Mouse (Mus musculus): ENCODE measurements around the gene Tbxas1.
A peak's percentile ranks its signal among the peaks of the same experiment; 100 is the strongest.

Tbxas1 gene

DNA sequence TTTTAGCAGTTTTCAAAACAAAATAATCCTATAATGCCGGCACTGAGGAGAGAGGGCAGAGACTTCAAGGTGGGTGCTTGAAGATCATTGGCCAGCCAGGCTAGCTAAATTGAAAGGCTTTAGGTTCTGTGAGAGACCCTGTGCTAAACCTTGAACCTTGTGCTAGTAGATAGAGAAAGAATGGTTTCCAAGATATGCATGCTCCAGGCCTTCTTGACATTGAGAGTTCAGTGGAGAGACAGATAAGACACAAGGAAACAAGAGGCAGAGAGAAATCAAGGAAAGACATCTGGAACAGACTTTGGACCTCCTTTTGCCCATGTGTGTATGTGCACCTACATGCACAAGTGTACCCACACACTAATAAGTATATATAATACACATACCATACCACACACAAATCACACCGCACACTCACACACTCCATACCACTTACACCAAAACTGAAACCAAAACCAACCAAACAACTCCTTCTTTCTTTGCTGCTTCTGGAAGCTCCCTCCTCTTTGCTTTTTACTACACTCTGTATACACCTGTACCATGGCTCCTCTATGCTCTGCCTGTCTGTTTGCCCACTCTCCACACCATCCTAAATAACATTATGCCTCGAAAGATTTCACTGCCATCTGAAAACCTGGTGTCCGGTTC lies 25.4 kb downstream of the Tbxas1 start:
- DNase-seq = no peak

DNA sequence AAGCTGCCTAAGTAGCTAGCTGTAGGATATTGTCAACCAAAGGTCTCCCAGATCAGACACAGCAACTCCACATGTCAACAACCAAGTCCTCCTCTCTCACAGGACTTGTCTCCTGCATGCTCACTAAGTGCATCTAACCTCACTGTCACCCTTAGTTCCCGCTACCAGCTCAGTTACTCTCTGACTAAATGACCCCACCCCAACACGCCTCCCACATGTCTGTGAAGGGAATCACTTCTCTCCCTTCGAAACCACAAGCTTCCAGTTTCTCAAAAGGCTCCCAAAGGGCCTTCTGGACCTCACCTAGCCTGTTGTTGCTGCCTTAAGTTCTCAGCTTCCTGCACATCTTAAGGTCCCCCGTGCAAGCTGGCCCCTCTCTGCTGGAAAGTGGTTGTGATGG lies 25.9 kb downstream of the Tbxas1 start:
- DNase-seq = no peak

DNA sequence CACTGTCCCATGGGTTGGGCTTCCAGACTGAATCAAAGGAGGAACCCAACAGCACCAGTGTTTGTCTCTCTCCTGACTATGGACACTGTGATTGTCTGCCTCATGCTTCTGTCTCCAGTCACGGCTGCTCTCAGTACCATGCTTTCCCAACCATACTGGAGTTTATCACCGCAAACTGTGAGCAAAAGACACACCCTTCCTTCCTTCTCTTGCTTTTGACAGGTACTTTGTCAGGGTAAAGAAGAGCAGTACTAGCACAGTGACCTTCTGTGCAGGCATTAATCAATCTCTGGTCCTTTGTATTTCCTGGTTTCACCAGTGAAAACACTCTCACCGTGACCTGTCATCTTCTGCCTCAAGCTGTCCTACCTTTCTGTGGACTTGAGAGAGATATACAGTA lies 26.4 kb downstream of the Tbxas1 start:
- DNase-seq = no peak

DNA sequence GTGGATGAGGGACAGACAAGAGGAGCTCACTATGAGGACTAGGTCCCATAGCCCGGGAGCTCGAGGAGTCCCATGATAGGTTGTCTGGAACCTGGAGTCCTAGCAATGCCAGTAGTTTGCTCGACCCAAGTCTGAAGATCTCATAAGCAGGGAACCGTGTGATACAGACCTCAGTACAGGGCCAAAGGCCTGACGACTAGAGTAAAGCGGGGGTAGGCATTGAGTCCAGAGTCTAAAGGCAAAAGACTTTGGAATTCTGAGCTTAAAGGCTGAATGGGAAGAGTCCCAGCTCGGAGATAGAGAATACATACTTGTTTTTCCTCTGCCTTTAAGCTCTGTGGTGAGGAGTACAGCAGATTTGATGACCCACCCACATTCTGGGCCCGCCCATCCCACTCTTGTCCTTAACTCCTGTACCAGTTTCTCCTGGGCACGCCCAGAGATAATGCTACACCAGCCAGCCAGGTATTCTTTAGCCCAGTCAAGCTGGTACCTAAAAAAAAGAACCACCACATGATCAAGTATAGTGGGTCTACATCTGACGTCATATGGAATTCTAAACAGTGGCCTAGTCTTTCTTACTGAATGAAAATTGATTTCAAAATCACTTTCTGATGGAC lies 27.7 kb downstream of the Tbxas1 start:
- DNase-seq = no peak

DNA sequence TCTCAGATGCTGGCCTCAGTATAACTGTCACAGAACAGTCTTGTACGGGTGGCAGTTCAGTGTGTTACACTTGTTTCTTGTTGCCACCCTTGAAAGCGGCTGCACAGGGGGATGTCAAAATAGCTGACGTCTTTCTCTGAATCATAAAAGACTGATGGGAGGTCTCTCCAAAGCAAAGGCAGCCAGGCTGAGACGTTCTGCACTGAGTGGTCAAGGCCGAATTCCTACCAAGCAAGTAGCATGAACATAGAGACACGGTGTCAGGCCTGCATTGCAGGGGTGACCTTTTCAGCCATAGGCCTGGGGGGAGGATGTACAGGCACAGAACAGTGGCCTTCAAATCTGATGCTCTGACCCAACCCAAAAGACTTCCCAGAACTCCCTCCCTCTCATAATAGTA lies 30.8 kb downstream of the Tbxas1 start:
- no peak for DNase-seq

DNA sequence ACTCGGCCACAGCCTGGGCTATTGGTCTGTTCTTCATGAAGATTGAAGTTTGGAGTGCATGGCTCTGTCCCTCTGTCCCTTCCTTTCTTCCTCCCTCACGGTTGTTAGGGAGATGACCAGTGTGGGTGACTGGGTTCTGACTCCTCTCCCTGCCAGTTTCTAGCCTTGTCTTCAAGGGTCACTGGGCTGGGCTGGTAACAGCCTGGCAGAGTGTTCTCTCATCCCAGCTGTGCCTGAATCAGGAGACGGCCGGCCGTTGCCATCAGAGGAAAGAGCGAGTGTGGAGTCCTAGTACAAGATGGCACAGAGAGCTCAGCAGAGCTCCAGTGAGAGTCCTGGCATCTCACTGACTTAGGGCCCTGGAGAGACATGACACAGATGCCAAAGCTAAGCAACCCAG lies 33.2 kb downstream of the Tbxas1 start:
- peak in 1 of 2 experiments; percentile 12 for DNase-seq

DNA sequence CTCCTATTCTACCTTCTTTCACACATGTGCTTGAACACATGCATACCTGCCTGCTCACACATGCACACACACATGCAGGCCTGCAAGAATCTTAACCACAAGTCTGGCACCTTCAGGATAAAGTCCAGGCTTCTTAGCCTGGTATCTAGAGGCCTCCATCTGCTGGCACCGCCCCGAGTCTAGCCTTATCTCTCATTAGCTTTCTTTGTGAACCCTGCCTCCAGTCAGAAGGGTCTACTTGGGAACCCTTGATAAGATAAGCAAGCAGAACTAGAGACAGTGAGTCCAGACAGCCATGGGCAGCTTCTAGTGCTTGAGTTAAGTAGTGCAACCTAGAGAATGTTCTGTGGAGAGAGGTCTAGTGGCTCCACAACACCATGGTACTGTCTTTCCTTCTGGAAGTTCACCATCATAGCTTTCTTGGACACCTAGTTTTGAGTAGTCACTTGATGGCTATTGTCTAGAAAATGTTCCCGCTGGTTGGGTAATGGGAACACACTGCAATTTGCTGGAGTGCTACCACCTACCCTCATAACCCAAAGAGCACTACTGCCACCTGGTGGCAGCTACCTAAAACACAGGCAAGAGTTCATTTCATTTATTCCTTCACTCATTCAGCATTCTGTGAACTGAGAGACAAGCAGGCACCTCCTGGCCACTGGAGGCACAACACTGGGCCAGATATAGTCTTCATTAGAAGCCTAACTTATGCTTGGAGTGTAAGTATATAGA lies 35.8 kb downstream of the Tbxas1 start:
- peak; percentile 62 to 67 for DNase-seq

DNA sequence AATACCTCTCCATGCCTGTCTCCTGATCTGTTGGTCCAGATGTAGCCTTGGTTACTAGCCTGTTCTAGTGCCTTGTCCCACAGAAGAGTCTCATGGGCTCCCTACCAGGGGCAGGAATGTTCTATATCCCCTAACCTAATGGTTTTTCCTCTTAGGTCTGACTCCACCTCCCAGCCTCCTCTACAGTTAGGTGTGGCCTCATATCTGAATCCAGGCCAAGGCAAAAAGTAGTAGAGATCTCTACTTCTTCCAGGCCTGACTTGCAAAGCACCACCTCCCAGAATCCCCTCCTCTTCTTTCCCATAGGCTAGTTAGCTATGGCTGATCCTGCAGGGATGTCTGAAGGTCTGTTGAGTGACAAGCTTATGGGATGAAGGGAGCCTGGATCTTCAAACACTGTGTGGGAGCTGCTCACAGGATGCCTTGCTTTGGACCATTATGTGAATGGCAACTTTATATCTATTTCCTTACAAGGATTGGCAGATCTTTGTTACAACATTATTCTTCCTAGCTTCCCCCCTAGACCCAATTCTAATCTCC lies 37.0 kb downstream of the Tbxas1 start:
- no peak for DNase-seq

DNA sequence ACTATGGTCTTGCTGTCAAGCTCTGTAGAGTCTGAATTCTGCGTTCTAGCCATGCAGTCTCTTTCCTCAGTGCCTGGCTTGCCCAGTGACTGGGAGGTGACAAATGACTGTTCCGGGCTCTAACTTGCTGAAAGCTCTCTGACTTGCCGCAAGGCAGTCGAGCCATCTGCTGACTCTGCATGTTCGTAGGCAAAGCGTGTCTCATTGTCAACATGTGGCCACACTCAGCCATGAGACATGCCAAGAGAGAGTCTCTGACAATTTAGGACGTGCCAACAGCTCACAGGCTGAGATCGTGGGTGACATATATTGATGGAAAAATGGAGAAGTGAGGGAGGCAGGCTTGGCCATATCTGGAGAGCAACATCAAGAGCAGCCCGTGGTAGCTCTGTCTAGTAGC lies 37.6 kb downstream of the Tbxas1 start:
- DNase-seq = peak; percentile 51 to 66

DNA sequence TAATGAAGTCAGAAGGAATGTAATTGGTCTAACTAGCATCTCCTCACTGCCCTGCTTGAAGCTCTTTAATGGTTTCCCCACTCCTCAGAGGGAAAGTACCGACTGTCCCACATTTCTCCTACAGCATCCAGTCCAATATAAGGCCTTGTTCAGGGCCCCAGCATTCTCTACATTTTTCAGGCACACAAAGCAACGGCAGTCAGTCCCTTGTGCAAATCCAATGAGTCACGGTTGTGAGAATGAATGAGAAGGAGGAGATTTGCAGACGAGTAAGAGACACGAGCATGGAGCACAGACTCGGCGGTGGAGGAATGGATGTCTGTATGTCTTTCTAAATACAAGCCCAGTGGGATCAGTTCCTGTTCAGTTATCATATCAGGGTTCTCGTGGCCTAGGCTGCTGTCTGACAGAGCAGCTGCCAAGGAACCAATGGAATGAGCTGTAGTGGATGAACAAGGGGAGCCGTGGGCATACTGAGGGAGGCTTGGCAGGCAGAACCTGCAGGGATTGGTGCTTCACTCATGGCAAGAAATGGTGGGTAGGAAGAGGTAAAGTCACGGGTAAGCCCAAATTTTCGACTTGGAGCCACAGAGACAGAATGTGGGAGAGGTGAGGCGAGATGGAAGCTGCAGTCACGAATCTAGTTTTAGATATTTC lies 38.3 kb downstream of the Tbxas1 start:
- no peak for DNase-seq

DNA sequence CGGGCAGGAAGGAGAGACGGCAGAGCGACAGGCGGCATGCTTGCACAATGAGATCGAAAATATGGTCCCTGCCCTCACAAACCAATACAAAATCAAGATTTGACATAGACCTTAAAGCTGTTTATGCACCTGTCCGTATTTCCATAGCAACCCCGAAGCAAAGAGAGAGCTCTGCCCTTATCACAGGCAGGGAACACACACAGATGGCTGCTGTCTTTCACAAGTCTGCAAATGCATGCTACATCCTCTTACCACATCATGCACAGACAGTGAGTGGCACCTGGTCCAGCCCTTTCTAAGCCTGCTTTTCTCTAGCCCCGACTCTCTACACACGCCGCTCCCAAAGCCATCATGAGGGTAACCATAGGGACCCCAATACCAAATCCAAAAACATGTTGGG lies 39.0 kb downstream of the Tbxas1 start:
- DNase-seq = no peak

DNA sequence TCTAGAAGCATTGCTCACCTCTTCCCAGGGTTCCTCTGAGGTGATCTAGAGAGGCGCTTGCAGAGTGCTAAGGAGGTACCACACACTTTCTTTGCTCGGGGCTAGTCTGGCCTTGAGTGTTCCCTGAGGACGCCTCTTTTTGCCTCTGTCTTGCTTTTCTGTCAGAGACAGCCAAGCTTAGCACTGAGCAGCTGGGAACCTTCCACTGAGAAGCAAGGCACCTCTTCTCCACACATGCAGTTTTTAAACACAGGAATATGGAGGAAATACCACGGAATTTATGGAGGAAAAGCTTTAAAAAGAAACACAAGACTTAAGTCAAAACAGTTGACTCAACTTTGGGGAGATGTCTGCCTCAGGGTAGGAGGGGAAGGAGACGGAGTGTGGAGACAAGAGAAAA lies 40.6 kb downstream of the Tbxas1 start:
- no peak for DNase-seq

DNA sequence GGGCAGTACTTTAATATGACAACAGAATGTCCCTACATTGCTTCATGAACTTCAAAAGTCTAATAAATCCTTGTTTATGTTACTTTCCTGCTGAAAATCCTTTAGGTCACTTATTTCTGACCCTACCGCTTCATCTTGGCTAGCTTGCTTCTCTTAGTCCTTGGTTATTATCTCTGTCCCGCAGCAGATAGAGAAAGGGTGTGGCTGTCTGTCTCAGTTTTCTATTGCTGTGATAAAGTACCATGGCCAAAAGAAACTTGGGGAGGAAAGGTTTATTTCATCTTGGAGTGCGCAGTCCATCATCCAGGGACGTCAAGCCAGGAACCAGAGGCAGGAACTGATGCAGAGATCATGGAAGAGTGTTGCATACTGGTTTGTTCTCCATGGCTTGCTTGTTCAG lies 41.4 kb downstream of the Tbxas1 start:
- no peak for DNase-seq

DNA sequence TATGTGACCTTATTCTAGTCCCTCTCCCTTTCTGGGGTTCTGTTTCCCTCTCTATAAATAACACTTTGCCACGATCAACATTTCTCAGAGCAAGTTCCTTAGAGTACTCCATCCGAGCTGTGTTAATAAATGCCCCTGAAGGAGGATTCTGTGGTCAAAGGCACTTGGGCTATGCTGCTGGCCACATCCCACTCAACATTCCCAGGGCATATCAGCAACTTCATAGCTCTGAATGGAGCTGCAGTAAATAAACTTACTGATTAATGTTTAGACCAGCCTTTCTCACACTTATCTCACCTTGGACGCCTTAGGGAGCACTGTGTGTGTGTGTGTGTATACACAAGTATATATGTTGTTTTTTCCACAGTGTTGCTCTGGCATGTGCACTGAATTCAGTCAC lies 42.2 kb downstream of the Tbxas1 start:
- DNase-seq = no peak

DNA sequence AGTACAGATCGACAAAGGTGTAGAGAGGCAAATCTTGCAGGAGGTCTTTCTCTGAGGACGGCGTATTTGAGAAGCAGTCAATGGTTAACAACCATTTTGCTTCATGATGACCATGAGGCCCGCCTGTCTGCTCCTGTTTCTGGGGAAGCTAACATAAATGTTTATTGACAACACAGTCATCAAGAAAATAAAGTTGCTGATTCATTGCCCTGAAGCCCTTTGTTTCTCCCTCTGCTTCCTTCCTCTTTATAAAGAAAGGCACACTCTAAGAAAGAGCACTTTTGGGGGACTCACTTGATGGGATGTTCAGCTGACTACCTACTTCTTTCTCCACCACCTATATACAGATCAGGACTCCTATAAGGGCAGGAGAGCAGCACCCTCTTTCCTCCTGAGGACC lies 43.5 kb downstream of the Tbxas1 start:
- no peak for DNase-seq

DNA sequence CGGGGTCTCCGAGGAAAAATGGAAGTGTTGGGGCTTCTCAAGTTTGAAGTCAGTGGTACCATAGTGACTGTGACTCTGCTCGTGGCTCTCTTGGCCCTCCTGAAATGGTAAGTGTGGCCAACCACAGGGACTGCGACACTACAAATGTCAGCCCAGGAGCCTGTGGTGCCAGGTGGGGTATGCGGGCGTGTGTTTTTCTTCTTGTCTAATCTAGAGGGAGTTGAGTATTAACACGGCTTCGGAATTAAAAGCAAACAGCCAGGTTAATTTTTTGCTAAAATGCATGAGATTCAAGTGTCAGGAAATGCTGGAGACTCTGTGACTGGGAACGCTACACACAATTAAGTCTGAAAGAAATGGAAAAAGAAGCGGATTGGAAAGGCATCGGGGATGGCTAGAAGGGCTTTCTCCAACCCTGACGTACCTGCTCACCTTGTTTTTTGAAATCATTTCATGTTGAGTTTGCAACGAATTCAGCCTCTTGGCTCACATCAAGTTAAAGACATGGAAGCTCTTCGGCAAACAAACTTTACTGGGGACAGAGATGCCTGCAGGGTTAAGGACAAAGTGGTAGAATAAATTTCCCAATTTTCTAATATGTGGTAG lies 44.0 kb downstream of the Tbxas1 start:
- no peak for DNase-seq

DNA sequence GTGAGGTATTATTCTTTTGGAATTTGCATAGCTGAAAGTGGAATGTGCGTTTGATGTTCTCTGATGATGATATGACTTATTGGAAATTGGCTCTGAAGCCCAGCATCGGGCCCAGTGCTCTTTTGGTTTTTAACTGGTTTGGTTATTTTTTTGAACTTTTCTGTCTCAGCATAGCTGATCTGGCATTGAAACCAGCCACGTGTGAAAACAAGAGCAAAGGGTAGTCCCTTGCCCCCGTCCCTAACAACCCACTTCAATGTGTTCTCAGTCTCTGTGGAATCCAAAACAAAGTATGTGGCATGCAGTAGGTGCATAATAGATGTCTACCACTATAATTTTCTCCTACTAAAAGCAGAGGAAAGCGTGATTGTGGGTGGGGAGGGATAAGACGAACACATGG lies 44.9 kb downstream of the Tbxas1 start:
- no peak for DNase-seq

DNA sequence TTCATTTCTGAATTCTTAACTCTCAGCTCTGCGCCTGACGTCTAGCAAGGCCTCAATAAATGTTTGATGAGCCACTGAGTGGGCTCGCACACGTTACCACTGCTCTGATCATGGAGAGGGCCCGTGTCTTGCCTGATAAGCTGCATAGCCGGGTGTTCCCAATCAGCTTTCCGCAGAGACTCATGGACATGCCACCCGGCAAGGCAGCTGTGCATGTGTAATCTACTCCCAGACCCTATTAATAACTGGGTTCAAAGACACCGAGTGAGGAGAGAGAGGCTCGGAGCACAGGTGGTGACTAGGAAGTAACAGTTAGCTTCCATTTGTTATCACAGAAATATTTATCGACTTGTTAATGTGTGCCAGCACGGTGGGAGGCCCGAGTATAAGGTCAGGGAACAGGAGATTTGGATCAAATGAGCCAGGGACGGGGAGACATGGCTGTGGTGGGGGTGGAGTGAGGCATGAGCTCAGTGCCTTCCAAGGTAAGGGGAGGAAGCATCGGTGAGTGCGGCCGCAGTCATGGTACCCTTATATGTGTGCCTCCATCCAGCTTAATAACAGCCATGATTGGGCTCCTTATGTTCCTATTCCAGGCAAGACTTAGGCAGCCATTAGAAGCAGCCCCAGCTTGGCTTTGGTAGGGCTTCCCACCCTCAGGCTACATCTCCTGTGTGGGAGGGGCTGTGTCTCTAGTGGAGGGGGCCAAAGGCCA lies 46.0 kb downstream of the Tbxas1 start:
- peak in 1 of 2 experiments; percentile 12 for DNase-seq

DNA sequence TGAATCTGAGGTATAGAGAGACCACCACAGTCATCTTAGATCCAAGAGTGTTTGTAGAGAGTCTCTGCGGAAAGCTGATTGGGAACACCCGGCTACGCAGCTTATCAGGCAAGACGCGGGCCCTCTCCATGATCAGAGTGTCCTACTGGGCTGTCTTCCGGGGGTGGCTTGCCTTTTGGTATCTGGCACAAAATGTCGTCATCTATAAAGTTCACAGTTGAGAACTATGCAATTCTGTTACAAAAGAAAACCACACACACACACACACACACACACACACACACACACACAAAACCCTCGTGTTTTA lies 46.6 kb downstream of the Tbxas1 start:
- DNase-seq = no peak

DNA sequence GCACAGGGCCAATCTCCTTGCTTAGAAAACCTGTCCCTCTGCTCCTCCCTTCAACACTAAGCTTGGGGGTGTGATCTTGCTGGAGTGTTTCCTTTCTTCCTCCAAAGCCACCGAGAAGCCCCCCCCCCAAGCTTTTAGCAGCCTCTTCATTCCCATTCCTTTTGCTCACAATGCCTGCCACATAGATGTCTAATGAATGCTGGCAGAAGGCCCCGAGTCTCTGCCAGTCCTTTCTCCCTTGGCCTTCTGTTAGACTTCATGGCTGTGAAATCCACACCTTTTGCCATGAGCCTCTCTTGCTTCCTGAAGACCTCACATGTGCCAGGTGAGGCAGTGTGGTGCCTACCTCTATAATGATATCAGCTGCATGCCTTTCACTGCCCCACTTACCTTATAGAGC lies 47.3 kb downstream of the Tbxas1 start:
- DNase-seq = peak; percentile 74 to 83

DNA sequence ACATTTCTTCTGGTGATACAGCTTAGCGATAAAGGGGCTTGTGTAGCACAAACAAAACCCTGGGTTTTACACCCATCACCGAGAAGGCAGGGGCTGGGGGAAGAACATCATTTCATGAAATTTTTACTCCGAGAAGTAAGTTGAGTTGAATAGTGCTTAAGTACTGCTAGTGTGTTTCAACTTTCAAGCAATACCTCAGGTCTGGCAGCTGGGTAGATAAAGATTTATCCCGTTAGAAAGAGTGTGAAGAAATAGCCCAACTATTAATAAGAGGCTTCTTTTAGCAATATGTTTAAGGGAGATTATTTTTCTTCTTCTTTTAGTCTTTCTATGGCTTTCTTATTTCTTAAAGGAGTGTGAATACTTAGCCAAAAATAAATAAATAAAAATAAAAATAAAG lies 48.2 kb downstream of the Tbxas1 start:
- DNase-seq = no peak
